Mouse (Mus musculus): Measurements from ENCODE around the gene Gm21992.

GRCm38 (mm10) chr19:4749975-4750374, 61.4 kb downstream of the Gm21992 start:
- no peak for TF ChIP-seq CTCF (conservative IDR thresholded peaks at IDR 0.05; ENCODE audit: low read length)
- no peak for TF ChIP-seq NANOG (IDR thresholded peaks at IDR 0.05; ENCODE audit: borderline replicate concordance, low read length)
- no peak for TF ChIP-seq POU5F1 (IDR thresholded peaks at IDR 0.05; ENCODE audit: borderline replicate concordance, low read length)
